Mouse (Mus musculus) retina, adult 2 months (tissue): ENCODE measurements around the gene Fgf7.

Experiments
- DNase-seq: peaks from one replicate; pipeline ENCODE4 v3.0.0-alpha.2; 2012; ENCODE audit warnings: low read depth, low spot score

Gene Fgf7

GRCm38 (mm10) chr2:126060595-126060994 is 26.1 kb downstream of the Fgf7 start:
- DNase-seq, result no peak

- DNase-seq, result no peak
Measured at GRCm38 (mm10) chr2:126061037-126061773, 26.7 kb downstream of the Fgf7 start.

GRCm38 (mm10) chr2:126062876-126063275 is 28.4 kb downstream of the Fgf7 start:
- DNase-seq, result no peak

GRCm38 (mm10) chr2:126064814-126065213 is 30.4 kb downstream of the Fgf7 start:
- no peak for DNase-seq

GRCm38 (mm10) chr2:126065303-126065856 is 30.9 kb downstream of the Fgf7 start:
- no peak for DNase-seq

- DNase-seq, result no peak
Measured at GRCm38 (mm10) chr2:126069740-126070139, 35.3 kb downstream of the Fgf7 start.

- no peak for DNase-seq
Measured at GRCm38 (mm10) chr2:126073744-126074143, 39.3 kb downstream of the Fgf7 start.

- DNase-seq, result no peak
Measured at GRCm38 (mm10) chr2:126076506-126076905, 42.0 kb downstream of the Fgf7 start.

- no peak for DNase-seq
Measured at GRCm38 (mm10) chr2:126079086-126079485, 44.6 kb downstream of the Fgf7 start.

GRCm38 (mm10) chr2:126084326-126084725 is 49.9 kb downstream of the Fgf7 start:
- no peak for DNase-seq

GRCm38 (mm10) chr2:126086187-126086586 is 51.7 kb downstream of the Fgf7 start:
- DNase-seq, result no peak

GRCm38 (mm10) chr2:126090432-126090831 is 56.0 kb downstream of the Fgf7 start:
- no peak for DNase-seq

GRCm38 (mm10) chr2:126094616-126095015 is 60.2 kb downstream of the Fgf7 start:
- DNase-seq, result no peak
